22 mouse cellular contexts compared by ENCODE assay signal in the genomic region with DNA sequence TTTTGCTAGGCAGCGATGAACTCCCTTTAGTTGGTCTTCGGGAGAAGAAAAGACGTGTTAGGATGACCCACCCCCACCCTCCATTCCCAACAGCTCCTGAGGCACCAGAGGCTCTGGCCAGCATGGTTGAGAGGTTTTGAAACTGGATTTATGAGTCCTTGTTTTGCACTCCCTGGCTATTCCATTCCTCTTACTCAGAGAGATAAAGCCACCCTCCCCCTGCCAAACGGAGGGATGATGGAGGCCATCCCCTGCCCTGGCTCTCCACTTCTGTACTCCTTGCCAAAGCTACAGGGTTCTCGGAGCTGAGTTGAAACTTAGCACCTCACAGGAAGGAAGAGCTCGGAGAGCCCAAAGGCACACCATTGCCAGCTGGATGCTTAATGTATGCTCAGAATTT. TPM values are rescaled to one million over a fixed set of nuclear protein-coding genes. Genes with fewer than 3 reads are reported as not detected.
DNase-seq lines count a peak whose midpoint lies in the region; ATAC-seq and TF ChIP-seq lines count a peak whose summit lies in the region.
"Had no signal": no experiment of that assay in that cellular context is flagged by ENCODE, and none has a peak within 500 bp of the region (broad histone marks: within the 10 kb centered on the region; RNA-seq: fewer than 3 reads in every experiment).

No protein-coding gene starts in this region.

- no peak overlapping the region for H3K4me2 ChIP-seq in stomach, postnatal 0 days (replicated peaks; ENCODE audit: low read depth)
- no peak overlapping the region for H3K4me2 ChIP-seq in neural tube, embryonic 15.5 days
- H3K4me2 ChIP-seq: embryonic facial prominence, embryonic 15.5 days; hindbrain, embryonic 13.5 days; lung, embryonic 15.5 days; neural tube, embryonic 12.5 days had no signal

- H3K9me3 ChIP-seq in stomach, postnatal 0 days (ENCODE audit: control insufficient read depth, low read length), result no peaks in the 10 kb centered on the region
- H3K9me3 ChIP-seq in neural tube, embryonic 15.5 days (replicated peaks), result no peaks in the 10 kb centered on the region
- H3K9me3 ChIP-seq: embryonic facial prominence, embryonic 15.5 days; hindbrain, embryonic 13.5 days; lung, embryonic 15.5 days; midbrain, embryonic 10.5 days; neural tube, embryonic 12.5 days had no signal

- WGBS in stomach, postnatal 0 days, result 48% methylated on average over 6 of the region's 6 CpGs
- WGBS in neural tube, embryonic 15.5 days, result 67% methylated on average over 6 of the region's 6 CpGs

- no peak overlapping the region for H3K4me3 ChIP-seq in stomach, postnatal 0 days (ENCODE audit: low read depth, low read length)
- H3K4me3 ChIP-seq in neural tube, embryonic 15.5 days (replicated peaks), result no peak overlapping the region
- H3K4me3 ChIP-seq: embryonic facial prominence, embryonic 15.5 days; hindbrain, embryonic 13.5 days; lung, embryonic 15.5 days; midbrain, embryonic 10.5 days; neural tube, embryonic 12.5 days had no signal

- intact Hi-C loops in heart, postnatal 36 days (cut with DNase I), result no loop called here

- peak; percentile 45; the same call in 1 of the 2 replicates for ATAC-seq in stomach, postnatal 0 days (ENCODE audit: low FRiP score, low TSS enrichment)
- ATAC-seq in neural tube, embryonic 15.5 days (ENCODE audit: low FRiP score), result no peak
- ATAC-seq: forebrain, postnatal 0 days; inflammation-experienced regulatory T-cells, adult 6 months had no signal

- H3K27me3 ChIP-seq in stomach, postnatal 0 days (ENCODE audit: control insufficient read depth, insufficient read depth, low read length), result no peaks in the 10 kb centered on the region
- H3K27me3 ChIP-seq in neural tube, embryonic 15.5 days (replicated peaks), result no peaks in the 10 kb centered on the region
- H3K27me3 ChIP-seq: CH12.LX; embryonic facial prominence, embryonic 15.5 days; hindbrain, embryonic 13.5 days; lung, embryonic 15.5 days; neural tube, embryonic 12.5 days had no signal

- no peak for TF ChIP-seq CTCF in stomach, postnatal 0 days (IDR thresholded peaks at IDR 0.05; ENCODE audit: low read depth)

- no peak overlapping the region for H3K27ac ChIP-seq in stomach, postnatal 0 days (replicated peaks)
- H3K27ac ChIP-seq in neural tube, embryonic 15.5 days (replicated peaks), result no peak overlapping the region
- H3K27ac ChIP-seq: embryonic facial prominence, embryonic 15.5 days; hindbrain, embryonic 13.5 days; liver, embryonic 14.5 days; lung, embryonic 15.5 days; midbrain, embryonic 10.5 days; neural tube, embryonic 12.5 days had no signal

- TF ChIP-seq EP300 in stomach, postnatal 0 days (optimal IDR thresholded peaks at IDR 0.05), result no peak

- H3K9ac ChIP-seq in stomach, postnatal 0 days (ENCODE audit: low read length), result no peak overlapping the region
- no peak overlapping the region for H3K9ac ChIP-seq in neural tube, embryonic 15.5 days (replicated peaks)
- H3K9ac ChIP-seq: embryonic facial prominence, embryonic 15.5 days; forebrain, postnatal 0 days; hindbrain, embryonic 13.5 days; liver, embryonic 14.5 days; lung, embryonic 15.5 days; neural tube, embryonic 12.5 days had no signal

- peak; percentile 96 for DNase-seq in heart, adult 11 months
- no peak for DNase-seq in heart, postnatal 36 days
- DNase-seq in ovary, adult 18-20 months (ENCODE audit: low spot score), result peak; percentile 61
- DNase-seq in ovary, postnatal 10 days (ENCODE audit: low spot score), result no peak
- peak; percentile 50 for DNase-seq in adrenal gland, postnatal 25 days
- DNase-seq in stomach, postnatal 0 days (ENCODE audit: low spot score), result no peak
- no peak for DNase-seq in cerebellum, adult 11-12 months
- DNase-seq: cerebellum, adult 2 months; cerebellum, postnatal 36 days; forebrain, postnatal 0 days; kidney, adult 9 months; layer of hippocampus, postnatal 36 days; lung, postnatal 4 days had no signal

- H3K36me3 ChIP-seq in stomach, postnatal 0 days (ENCODE audit: control insufficient read depth, insufficient read depth, low read length), result no peaks in the 10 kb centered on the region
- no peaks in the 10 kb centered on the region for H3K36me3 ChIP-seq in neural tube, embryonic 15.5 days
- H3K36me3 ChIP-seq: embryonic facial prominence, embryonic 15.5 days; hindbrain, embryonic 13.5 days; lung, embryonic 15.5 days; midbrain, embryonic 10.5 days; neural tube, embryonic 12.5 days had no signal

- no peaks in the 10 kb centered on the region for H3K4me1 ChIP-seq in stomach, postnatal 0 days (replicated peaks; ENCODE audit: control insufficient read depth, insufficient read depth)
- H3K4me1 ChIP-seq in neural tube, embryonic 15.5 days, result no peaks in the 10 kb centered on the region
- H3K4me1 ChIP-seq: embryonic facial prominence, embryonic 15.5 days; lung, embryonic 15.5 days; neural tube, embryonic 12.5 days had no signal

RNA-seq across cellular contexts. Expression of a gene that starts 26.6 kb away (rescaled TPM):
- 1 to 10 TPM; 2.3 to 3.3 TPM for total RNA-seq in heart, postnatal 36 days (2021)
- 4.7 and 6.6 TPM in 2 replicates for total RNA-seq in adrenal gland, postnatal 25 days (2021)
- polyA plus RNA-seq in stomach, postnatal 0 days (2015; fragmentation: Nextera tagmentation; extraction: Ambion mirVana), result 0.51 and 0.61 TPM in 2 replicates
- polyA plus RNA-seq in neural tube, embryonic 15.5 days (2015; fragmentation: Nextera tagmentation; extraction: Ambion mirVana), result 0.45 and 1.1 TPM in 2 replicates

RNA-seq across cellular contexts. Expression of a gene that starts 46.2 kb away (rescaled TPM):
- 10 to 100 TPM; 32.1 to 41.9 TPM for total RNA-seq in heart, postnatal 36 days (2021)
- 48.7 and 52.1 TPM in 2 replicates for total RNA-seq in adrenal gland, postnatal 25 days (2021)
- 32.6 and 38.5 TPM in 2 replicates for polyA plus RNA-seq in stomach, postnatal 0 days (2015; fragmentation: Nextera tagmentation; extraction: Ambion mirVana)
- 65.1 and 69.8 TPM in 2 replicates for polyA plus RNA-seq in neural tube, embryonic 15.5 days (2015; fragmentation: Nextera tagmentation; extraction: Ambion mirVana)

Comparison
In these comparisons a context has a peak if more than half of its experiments do, and no peak if none do; other contexts are left out.
1. DNase-seq: peak in heart, adult 11 months (single experiment), ovary, adult 18-20 months (single experiment) and adrenal gland, postnatal 25 days (single experiment); none in heart, postnatal 36 days (0 of 2), ovary, postnatal 10 days (single experiment), stomach, postnatal 0 days (single experiment) and cerebellum, adult 11-12 months (single experiment).